Mouse (Mus musculus): ENCODE data around the gene Bmp4. TPM values are rescaled to one million over a fixed set of nuclear protein-coding genes. Genes with fewer than 3 reads are reported as not detected.
A peak's percentile ranks its signal among the peaks of the same experiment; 100 is the strongest.

The Bmp4 gene
- 16.7 and 18.7 TPM in 2 replicates for polyA plus RNA-seq (2015; fragmentation: Nextera tagmentation; extraction: Ambion mirVana)

DNA sequence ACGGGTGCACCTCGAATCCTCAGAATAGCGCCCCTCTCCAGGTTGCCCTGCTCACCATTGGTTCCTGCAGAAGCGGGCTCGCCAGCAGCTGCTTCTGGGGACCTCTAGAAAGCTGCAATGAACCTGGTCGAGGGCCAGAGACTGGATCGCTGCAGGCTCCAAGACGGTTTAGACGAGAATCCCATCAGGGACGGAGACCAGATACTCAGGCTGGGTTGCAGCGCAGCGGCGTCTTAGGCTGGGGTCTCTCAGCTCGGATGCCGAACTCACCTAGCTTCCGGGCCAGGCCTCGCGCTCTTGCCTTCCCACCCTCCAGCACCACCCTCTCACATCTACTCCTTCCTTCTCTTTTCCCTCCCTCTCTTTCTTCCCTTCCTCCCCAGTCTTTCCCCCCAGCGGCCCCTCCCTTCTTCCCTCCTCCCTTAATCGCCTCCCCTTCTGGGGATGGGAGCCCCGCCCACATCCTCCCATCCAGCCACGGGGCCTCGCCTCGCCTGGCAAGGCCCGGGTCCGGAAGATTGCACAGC lies at the start of gene Bmp4:
Gene Bmp4 (minus strand): TSS at position 421 of the 527 bp plus-strand sequence.
- Histone ChIP-seq H3K4me3 (peak within 1 kb of the TSS; percentile 70), H3K4me1 (replicated peaks) (peaks cover 36% of the 10 kb centered on the region), H3K27ac (0 out of 2 replicates have a peak within 1 kb of the TSS, but pooled peaks have one; percentile 7), H3K9me3 (replicated peaks) (no peaks in the 10 kb centered on the region), H3K9ac (peak within 1 kb of the TSS; percentile 57), H3K27me3 (peaks cover 35% of the 10 kb centered on the region), H3K4me2 (peak within 1 kb of the TSS; percentile 82), H3K36me3 (no peaks in the 10 kb centered on the region)
- no peak; the same call in 1 of the 2 replicates for ATAC-seq (replicated peaks; ENCODE audit: insufficient number of reproducible peaks, insufficient read depth, low FRiP score, low read depth)
- 3% methylated on average over 26 of the region's 26 CpGs for WGBS

DNA sequence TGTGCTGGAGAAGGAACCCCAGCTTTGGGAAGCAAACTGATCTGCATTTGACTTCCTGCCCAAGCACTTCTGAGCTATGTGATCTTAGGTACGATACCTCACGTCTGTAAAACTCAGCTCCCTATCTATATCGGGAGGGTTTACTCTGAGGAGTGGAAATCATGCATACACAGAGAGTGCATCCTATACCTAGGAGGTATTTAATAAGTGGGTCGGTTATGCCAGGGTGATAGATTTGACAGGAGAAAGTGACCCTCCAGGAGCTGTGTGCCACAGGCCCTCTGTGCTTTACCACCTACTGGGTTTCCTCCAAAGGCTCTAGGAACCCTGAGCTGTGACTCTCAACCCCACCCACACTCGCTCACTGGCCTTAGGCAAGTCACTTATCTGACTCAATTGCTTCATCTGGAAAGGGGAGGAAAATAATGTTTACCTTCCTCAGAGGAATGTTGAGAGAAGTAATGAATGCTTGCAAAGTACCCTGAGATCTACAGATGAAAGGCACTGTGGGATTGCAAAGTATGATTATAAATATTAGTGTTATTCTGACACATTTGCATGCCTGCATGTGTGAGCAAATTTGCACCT lies 49.1 kb upstream of the Bmp4 start:
- 76% methylated on average over 5 of the region's 5 CpGs for WGBS
- H3K9ac ChIP-seq = no peak overlapping the region
- no peak overlapping the region for H3K4me2 ChIP-seq
- peaks cover 4% of the 10 kb centered on the region for H3K4me1 ChIP-seq (replicated peaks)
- ATAC-seq (replicated peaks; ENCODE audit: insufficient number of reproducible peaks, insufficient read depth, low FRiP score, low read depth) = no peak
- no peaks in the 10 kb centered on the region for H3K27me3 ChIP-seq
- H3K9me3 ChIP-seq (replicated peaks) = no peaks in the 10 kb centered on the region
- H3K4me3 ChIP-seq = no peak overlapping the region
- H3K27ac ChIP-seq = no peak overlapping the region
- no peaks in the 10 kb centered on the region for H3K36me3 ChIP-seq

DNA sequence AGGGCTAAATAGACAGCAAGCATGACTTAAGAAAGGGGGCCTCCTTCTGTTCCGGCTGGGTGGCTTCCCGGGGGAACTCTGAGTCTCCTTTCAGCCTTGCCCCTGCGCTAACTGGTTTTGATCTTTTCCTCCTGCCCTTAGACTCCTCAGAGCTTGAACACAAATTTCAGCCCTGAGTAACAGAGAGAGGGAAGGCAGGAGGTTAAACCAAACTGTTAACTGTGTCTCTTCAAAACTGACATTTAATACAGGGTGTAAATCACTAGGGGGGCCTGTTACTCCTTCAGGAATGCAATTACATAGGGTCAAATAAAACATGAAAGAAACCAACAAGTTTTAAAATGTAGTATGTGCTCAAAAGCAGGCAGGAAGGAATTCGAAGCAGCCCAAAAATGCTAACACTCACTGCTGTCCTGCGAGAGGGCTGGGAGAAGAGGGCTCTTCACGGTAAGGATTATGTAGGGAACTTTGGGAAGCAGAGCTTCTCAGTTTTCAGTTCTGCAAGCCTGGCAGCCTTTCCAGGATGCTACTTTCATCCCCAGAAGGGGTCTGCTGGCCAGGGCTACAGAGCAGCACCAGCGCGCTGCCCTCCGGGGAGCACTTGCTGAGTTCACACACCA lies 46.1 kb upstream of the Bmp4 start:
- Histone ChIP-seq H3K27ac (no peak overlapping the region), H3K4me1 (replicated peaks) (peaks cover 4% of the 10 kb centered on the region), H3K9ac (no peak overlapping the region), H3K9me3 (replicated peaks) (no peaks in the 10 kb centered on the region), H3K27me3 (no peaks in the 10 kb centered on the region), H3K4me3 (no peak overlapping the region), H3K4me2 (peak overlapping the region; percentile 9; the same call in 1 of the 2 replicates), H3K36me3 (no peaks in the 10 kb centered on the region)
- ATAC-seq (replicated peaks; ENCODE audit: insufficient number of reproducible peaks, insufficient read depth, low FRiP score, low read depth) = no peak
- 14% methylated on average over 9 of the region's 9 CpGs for WGBS

DNA sequence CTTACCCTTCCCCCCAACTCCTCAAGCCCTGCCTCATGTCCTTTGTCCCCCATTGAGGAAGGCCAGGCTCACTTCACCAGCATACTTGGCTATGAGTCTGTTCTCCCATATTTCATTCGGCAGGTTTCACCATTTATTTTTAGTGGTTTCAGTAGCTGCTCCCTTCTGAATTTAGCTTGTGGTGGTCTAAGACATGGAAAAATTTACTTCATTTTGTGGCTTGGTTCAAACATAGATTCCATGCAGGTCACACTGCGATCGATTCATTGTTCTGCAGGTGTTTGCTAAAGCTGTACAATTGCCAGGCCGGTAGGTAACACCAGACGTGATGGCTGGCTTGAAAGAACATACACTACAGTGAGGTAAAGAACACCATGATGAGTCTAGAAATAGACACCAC lies 39.8 kb upstream of the Bmp4 start:
- no peaks in the 10 kb centered on the region for H3K4me1 ChIP-seq (replicated peaks)
- H3K9me3 ChIP-seq (replicated peaks) = no peaks in the 10 kb centered on the region
- no peak for ATAC-seq (replicated peaks; ENCODE audit: insufficient number of reproducible peaks, insufficient read depth, low FRiP score, low read depth)
- no peaks in the 10 kb centered on the region for H3K27me3 ChIP-seq
- no peak overlapping the region for H3K4me2 ChIP-seq
- H3K9ac ChIP-seq = no peak overlapping the region
- no peak overlapping the region for H3K4me3 ChIP-seq
- no peaks in the 10 kb centered on the region for H3K36me3 ChIP-seq
- no peak overlapping the region for H3K27ac ChIP-seq
- 86% methylated on average over 5 of the region's 5 CpGs for WGBS

DNA sequence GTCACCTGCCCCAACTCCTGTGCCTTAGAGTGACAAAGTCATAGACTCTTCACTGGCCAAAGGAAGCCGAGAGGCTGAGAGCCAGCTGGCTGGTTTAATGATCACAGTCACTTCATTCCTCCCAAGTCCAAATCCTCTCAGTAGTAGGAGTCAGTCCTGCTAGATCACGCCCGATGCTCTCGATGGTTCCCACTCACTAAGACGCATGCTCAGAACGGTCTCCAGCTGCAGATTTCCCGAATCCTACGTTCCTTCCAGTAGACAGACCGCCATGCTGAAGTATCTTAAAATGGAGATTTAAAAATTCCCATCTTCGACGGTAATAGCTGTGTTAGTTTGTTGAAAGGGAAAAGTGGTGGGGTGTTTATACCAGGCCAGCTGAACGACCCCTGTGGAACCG lies 36.8 kb upstream of the Bmp4 start:
- no peak for ATAC-seq (replicated peaks; ENCODE audit: insufficient number of reproducible peaks, insufficient read depth, low FRiP score, low read depth)
- no peaks in the 10 kb centered on the region for H3K4me1 ChIP-seq (replicated peaks)
- H3K36me3 ChIP-seq = no peaks in the 10 kb centered on the region
- H3K4me2 ChIP-seq = no peak overlapping the region
- H3K27ac ChIP-seq = no peak overlapping the region
- H3K9ac ChIP-seq = no peak overlapping the region
- H3K27me3 ChIP-seq = no peaks in the 10 kb centered on the region
- H3K4me3 ChIP-seq = no peak overlapping the region
- no peaks in the 10 kb centered on the region for H3K9me3 ChIP-seq (replicated peaks)
- 88% methylated on average over 13 of the region's 13 CpGs for WGBS

DNA sequence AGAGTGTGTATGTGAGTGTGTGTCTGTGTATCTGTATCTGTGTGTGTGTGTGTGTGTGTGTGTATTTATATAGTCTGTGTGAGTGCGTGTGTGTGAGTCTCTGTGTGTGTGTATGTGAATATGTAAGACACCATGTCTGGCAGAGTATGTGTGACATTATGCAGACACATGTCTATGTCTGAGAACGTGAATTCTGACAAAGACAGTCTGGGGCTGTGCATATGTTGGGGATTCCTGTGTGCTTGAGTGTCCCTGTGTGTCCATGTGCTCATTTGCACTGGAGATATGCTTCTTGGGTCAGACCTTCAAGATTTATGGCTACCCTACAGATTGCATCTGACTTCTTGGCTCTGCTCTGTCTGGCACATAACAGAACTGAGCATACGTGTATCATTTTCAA lies 31.4 kb upstream of the Bmp4 start:
- WGBS = 78% methylated on average over 3 of the region's 3 CpGs
- no peak overlapping the region for H3K4me3 ChIP-seq
- H3K27me3 ChIP-seq = no peaks in the 10 kb centered on the region
- ATAC-seq (replicated peaks; ENCODE audit: insufficient number of reproducible peaks, insufficient read depth, low FRiP score, low read depth) = no peak
- H3K9ac ChIP-seq = no peak overlapping the region
- H3K4me2 ChIP-seq = no peak overlapping the region
- H3K27ac ChIP-seq = no peak overlapping the region
- H3K36me3 ChIP-seq = no peaks in the 10 kb centered on the region
- no peaks in the 10 kb centered on the region for H3K9me3 ChIP-seq (replicated peaks)
- no peaks in the 10 kb centered on the region for H3K4me1 ChIP-seq (replicated peaks)

DNA sequence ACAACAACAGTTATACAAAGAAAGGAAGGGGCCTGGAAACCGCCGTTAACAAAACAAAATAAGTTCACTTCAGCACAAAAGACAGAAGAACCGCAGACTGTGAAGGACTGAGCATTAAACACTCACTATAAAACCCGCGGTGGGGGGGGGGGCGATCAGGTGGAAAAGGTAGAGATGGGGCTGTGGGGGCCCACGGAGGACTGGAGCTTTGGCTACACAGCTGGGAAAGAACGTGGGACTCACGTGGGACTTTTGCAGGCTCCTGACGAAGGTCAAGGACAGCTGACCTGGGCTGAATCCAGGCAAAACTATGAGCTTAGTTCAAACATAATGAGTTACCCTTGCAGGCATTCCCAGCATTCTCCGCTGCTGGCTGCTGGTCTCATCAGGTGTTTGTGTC lies 28.8 kb upstream of the Bmp4 start:
- Histone ChIP-seq H3K4me2 (no peak overlapping the region), H3K27ac (no peak overlapping the region), H3K4me3 (no peak overlapping the region), H3K4me1 (replicated peaks) (no peaks in the 10 kb centered on the region), H3K27me3 (no peaks in the 10 kb centered on the region), H3K9me3 (replicated peaks) (no peaks in the 10 kb centered on the region), H3K9ac (no peak overlapping the region), H3K36me3 (no peaks in the 10 kb centered on the region)
- ATAC-seq (replicated peaks; ENCODE audit: insufficient number of reproducible peaks, insufficient read depth, low FRiP score, low read depth) = no peak
- WGBS = 63% methylated on average over 11 of the region's 11 CpGs

DNA sequence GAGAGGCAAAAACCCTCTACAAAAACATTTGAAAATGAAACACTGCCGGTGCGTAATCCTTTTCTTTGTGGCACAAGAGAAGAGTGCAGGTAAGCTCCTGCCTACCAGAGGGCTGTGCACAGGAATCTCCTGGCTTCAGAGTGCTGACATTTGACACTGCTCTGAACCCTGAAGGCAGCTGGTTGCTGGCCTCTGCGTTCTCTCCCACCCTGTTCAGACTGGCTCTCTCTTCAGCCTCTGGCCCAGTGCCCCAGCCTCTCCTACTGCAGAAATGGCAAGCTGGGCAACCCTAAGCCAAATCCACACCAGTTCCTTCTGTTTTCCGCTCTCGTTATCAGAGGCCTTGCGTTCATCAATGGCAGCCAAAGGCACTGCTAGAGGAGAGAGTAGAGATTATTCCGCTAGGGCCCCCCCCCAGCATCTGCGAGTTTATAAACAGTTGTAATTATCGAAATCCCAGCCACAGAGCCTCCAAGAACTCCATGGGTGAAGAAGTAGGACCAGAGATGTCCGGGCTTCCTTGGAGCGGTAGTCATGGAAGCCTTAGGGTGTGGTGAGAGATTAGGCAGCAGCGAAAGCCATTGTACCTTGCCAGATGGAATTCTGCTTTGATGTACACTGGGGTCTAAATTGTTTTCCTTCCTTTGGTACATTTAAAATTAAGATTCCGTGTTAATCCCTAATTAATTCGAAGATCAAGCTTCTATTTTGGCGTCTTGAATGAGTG lies 28.1 kb upstream of the Bmp4 start:
- Histone ChIP-seq H3K4me2 (no peak overlapping the region), H3K9me3 (replicated peaks) (no peaks in the 10 kb centered on the region), H3K9ac (no peak overlapping the region), H3K36me3 (no peaks in the 10 kb centered on the region), H3K4me3 (no peak overlapping the region), H3K27ac (no peak overlapping the region), H3K27me3 (no peaks in the 10 kb centered on the region), H3K4me1 (replicated peaks) (no peaks in the 10 kb centered on the region)
- 72% methylated on average over 15 of the region's 15 CpGs for WGBS
- no peak for ATAC-seq (replicated peaks; ENCODE audit: insufficient number of reproducible peaks, insufficient read depth, low FRiP score, low read depth)

DNA sequence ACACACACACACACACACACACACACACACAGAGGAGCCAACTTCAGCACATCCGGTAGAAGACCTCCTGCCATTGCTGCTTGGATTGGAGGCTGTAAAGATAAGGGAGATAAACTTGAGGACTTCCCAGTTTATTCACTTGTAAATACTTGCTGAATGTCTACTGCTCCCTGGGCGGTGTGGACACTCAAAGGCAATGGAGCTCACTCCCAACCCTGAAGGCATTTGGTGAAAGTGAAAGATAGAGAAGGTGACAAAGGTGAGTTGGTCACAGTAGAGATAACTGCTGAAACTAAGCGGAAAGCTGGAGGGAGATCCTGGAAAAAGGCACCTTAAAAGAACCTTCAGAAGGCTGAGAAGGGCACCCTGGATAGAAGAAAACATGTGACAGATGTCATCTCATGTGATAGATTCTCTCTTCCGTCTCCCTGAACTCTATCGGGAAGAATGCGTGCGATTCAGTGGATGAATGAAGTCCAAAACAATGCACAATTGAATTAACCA lies 22.1 kb upstream of the Bmp4 start:
- H3K4me3 ChIP-seq = no peak overlapping the region
- H3K27ac ChIP-seq = no peak overlapping the region
- no peak overlapping the region for H3K9ac ChIP-seq
- ATAC-seq (replicated peaks; ENCODE audit: insufficient number of reproducible peaks, insufficient read depth, low FRiP score, low read depth) = no peak
- no peaks in the 10 kb centered on the region for H3K27me3 ChIP-seq
- 62% methylated on average over 7 of the region's 7 CpGs for WGBS
- H3K4me1 ChIP-seq (replicated peaks) = no peaks in the 10 kb centered on the region
- H3K36me3 ChIP-seq = no peaks in the 10 kb centered on the region
- no peak overlapping the region for H3K4me2 ChIP-seq
- no peaks in the 10 kb centered on the region for H3K9me3 ChIP-seq (replicated peaks)

DNA sequence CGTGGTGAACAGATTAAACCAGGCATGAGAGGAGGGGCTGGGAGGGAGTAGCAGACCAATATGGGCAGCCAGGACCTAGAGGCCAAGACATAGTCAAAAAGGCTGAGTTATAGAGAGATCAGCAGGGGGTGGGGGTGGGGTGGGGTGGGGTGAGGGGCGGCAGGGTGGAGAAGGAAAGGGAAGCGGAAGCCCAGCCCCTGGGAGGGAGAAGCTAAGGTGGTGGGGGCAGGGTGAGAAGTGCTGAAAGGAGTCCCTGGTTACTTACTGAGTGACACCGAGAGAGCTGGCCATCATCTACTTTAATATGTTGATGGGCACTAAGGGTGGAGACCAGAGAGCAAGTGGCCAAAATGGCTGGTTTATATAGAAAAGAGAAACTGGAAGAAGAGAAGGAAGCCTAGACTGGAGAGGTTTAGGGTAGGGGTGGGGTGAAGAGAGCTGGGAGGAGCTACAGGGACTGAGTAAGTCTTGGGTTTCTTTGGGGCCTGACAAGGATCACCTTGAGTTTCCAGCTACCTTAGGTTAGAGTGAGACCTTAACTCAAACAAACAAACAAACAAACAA lies 20.2 kb upstream of the Bmp4 start:
- Histone ChIP-seq H3K9ac (no peak overlapping the region), H3K9me3 (replicated peaks) (no peaks in the 10 kb centered on the region), H3K4me2 (no peak overlapping the region), H3K4me1 (replicated peaks) (no peaks in the 10 kb centered on the region), H3K36me3 (no peaks in the 10 kb centered on the region), H3K4me3 (no peak overlapping the region), H3K27me3 (no peaks in the 10 kb centered on the region), H3K27ac (no peak overlapping the region)
- WGBS = 62% methylated on average over 4 of the region's 4 CpGs
- ATAC-seq (replicated peaks; ENCODE audit: insufficient number of reproducible peaks, insufficient read depth, low FRiP score, low read depth) = no peak

DNA sequence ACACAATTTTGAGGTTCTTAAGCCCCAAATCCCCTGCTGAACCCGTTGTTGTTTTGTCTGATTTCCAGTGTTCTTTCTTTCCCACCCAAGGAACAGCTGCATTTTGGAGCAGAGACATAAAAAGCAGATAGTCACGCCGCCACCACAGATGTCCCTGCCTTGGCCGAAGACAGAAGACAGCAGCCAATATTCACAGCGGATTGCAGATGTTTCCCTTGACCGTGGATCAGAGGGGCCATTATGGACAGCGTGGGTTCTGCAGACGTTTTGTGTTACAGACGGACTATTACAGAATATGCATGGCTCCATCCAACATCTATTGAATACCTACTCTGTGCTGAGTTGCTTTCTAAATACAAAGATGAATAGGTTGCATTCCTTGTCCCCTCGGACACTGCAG lies 18.5 kb upstream of the Bmp4 start:
- H3K9me3 ChIP-seq (replicated peaks) = no peaks in the 10 kb centered on the region
- 74% methylated on average over 10 of the region's 10 CpGs for WGBS
- no peaks in the 10 kb centered on the region for H3K36me3 ChIP-seq
- no peak overlapping the region for H3K4me3 ChIP-seq
- ATAC-seq (replicated peaks; ENCODE audit: insufficient number of reproducible peaks, insufficient read depth, low FRiP score, low read depth) = no peak
- H3K4me1 ChIP-seq (replicated peaks) = no peaks in the 10 kb centered on the region
- no peak overlapping the region for H3K4me2 ChIP-seq
- no peaks in the 10 kb centered on the region for H3K27me3 ChIP-seq
- no peak overlapping the region for H3K9ac ChIP-seq
- H3K27ac ChIP-seq = no peak overlapping the region
